Mouse (Mus musculus): ENCODE data around the gene Ctsk. TPM values are rescaled to one million over a fixed set of nuclear protein-coding genes. Genes with fewer than 3 reads are reported as not detected.

Gene Ctsk
- total and polyA plus RNA-seq, 3 experiments, result 0.08 to 0.10 TPM; not detected in 1

DNA sequence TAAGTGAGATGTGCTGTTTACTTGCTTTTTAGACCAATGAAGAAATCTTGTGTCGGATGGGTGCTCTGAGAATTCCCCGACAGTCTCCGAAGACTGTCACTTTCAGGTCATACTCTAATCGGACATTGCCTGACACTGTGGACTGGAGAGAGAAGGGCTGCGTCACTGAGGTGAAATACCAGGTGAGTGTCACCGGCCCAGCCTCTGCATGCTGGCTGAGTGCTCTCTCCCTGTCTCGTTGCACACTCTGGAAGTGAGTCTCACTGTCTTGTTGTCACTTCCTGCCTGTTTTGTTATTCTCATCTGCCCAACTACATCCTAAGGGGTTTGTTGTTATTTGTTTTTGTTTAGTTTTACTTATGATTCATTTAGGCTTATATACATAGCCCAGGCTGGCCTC, 43.9 kb downstream of the Ctsk start:
- DNase-seq (ENCODE audit: low read depth, low spot score), result no peak
- no peaks in the 10 kb centered on the region for H3K4me1 ChIP-seq (ENCODE audit: control insufficient read depth in 1 of 2, insufficient read depth in 2 of 2, low read length in 2 of 2)
- H3K4me3 ChIP-seq (ENCODE audit: control insufficient read depth in 1 of 2, insufficient read depth in 1 of 2, low read depth in 2 of 2, low read length in 2 of 2), result no peak overlapping the region
- no peak overlapping the region for H3K9ac ChIP-seq (ENCODE audit: control insufficient read depth, low read depth, low read length, poor library complexity, severe bottlenecking)
- H3K27ac ChIP-seq (ENCODE audit: control insufficient read depth, low read depth, low read length), result no peak overlapping the region
- no peaks in the 10 kb centered on the region for H3K36me3 ChIP-seq (ENCODE audit: control insufficient read depth in 1 of 2, insufficient read depth in 2 of 2, low read length in 2 of 2)
- no peaks in the 10 kb centered on the region for H3K79me2 ChIP-seq (ENCODE audit: control insufficient read depth, insufficient read depth, low read length, poor library complexity)
- no peaks in the 10 kb centered on the region for H3K9me3 ChIP-seq (replicated peaks; ENCODE audit: insufficient read depth, low read length)
- TF ChIP-seq USF2 (IDR thresholded peaks at IDR 0.05; ENCODE audit: borderline replicate concordance in 1 of 2, insufficient read depth in 1 of 2, low read depth in 1 of 2, low read length in 2 of 2), result no peak
- no peak for TF ChIP-seq POLR2AphosphoS5 (IDR thresholded peaks at IDR 0.05; ENCODE audit: borderline replicate concordance, low read depth, low read length)
- no peak for TF ChIP-seq MYB (IDR thresholded peaks at IDR 0.05; ENCODE audit: low read depth, low read length)
- TF ChIP-seq E2F4 (IDR thresholded peaks at IDR 0.05; ENCODE audit: borderline replicate concordance, low read depth, low read length), result no peak
- TF ChIP-seq ZNF384 (IDR thresholded peaks at IDR 0.05; ENCODE audit: low read depth, low read length), result no peak
- TF ChIP-seq ZKSCAN1 (IDR thresholded peaks at IDR 0.05; ENCODE audit: low read depth, low read length), result no peak
- TF ChIP-seq EP300 (IDR thresholded peaks at IDR 0.05; ENCODE audit: low read depth in 1 of 2, low read length in 2 of 2), result no peak
- no peak for TF ChIP-seq USF1 (IDR thresholded peaks at IDR 0.05; ENCODE audit: low read depth, low read length)
- TF ChIP-seq ETS1 (IDR thresholded peaks at IDR 0.05; ENCODE audit: low read depth, low read length), result no peak
- no peak for TF ChIP-seq POLR2A (IDR thresholded peaks at IDR 0.05; ENCODE audit: control insufficient read depth in 1 of 2, insufficient read depth in 1 of 2, low read depth in 1 of 2, low read length in 2 of 2, poor library complexity in 1 of 2)
- no peak for TF ChIP-seq ELF1 (IDR thresholded peaks at IDR 0.05; ENCODE audit: low read depth, low read length)
- no peak for TF ChIP-seq ZMIZ1 (IDR thresholded peaks at IDR 0.05; ENCODE audit: low read depth, low read length)
- TF ChIP-seq MAFK (IDR thresholded peaks at IDR 0.05; ENCODE audit: borderline replicate concordance, low read depth, low read length), result no peak
- no peak for TF ChIP-seq JUND (IDR thresholded peaks at IDR 0.05; ENCODE audit: low read depth, low read length)
- no peak for TF ChIP-seq NRF1 (IDR thresholded peaks at IDR 0.05; ENCODE audit: insufficient read depth, low read depth, low read length, poor library complexity, severe bottlenecking)
- TF ChIP-seq MEF2A (IDR thresholded peaks at IDR 0.05; ENCODE audit: extremely low read depth, insufficient replicate concordance, low read depth, low read length, poor library complexity, severe bottlenecking), result no peak
- H3K27me3 ChIP-seq (ENCODE audit: control insufficient read depth in 1 of 2, insufficient read depth in 2 of 2, low read length in 2 of 2), result peaks cover 22 to 24% of the 10 kb centered on the region in 2 experiments

GRCm38 (mm10) chr3:95550176-95550575, 51.1 kb downstream of the Ctsk start:
- H3K9ac ChIP-seq (ENCODE audit: control insufficient read depth, low read depth, low read length, poor library complexity, severe bottlenecking), result no peak overlapping the region
- H3K27ac ChIP-seq (ENCODE audit: control insufficient read depth, low read depth, low read length), result no peak overlapping the region
- H3K27me3 ChIP-seq (ENCODE audit: control insufficient read depth in 1 of 2, insufficient read depth in 2 of 2, low read length in 2 of 2), result peaks cover 26 to 40% of the 10 kb centered on the region in 2 experiments
- no peaks in the 10 kb centered on the region for H3K79me2 ChIP-seq (ENCODE audit: control insufficient read depth, insufficient read depth, low read length, poor library complexity)
- no peaks in the 10 kb centered on the region for H3K9me3 ChIP-seq (replicated peaks; ENCODE audit: insufficient read depth, low read length)
- no peaks in the 10 kb centered on the region for H3K36me3 ChIP-seq (ENCODE audit: control insufficient read depth in 1 of 2, insufficient read depth in 2 of 2, low read length in 2 of 2)
- TF ChIP-seq KAT2A (conservative IDR thresholded peaks at IDR 0.05; ENCODE audit: low read depth, low read length) (no peak), GABPA (IDR thresholded peaks at IDR 0.05; ENCODE audit: low read depth, low read length) (no peak), USF1 (IDR thresholded peaks at IDR 0.05; ENCODE audit: low read depth, low read length) (no peak), TCF12 (IDR thresholded peaks at IDR 0.05; ENCODE audit: low read depth, low read length) (no peak), ZKSCAN1 (IDR thresholded peaks at IDR 0.05; ENCODE audit: low read depth, low read length) (no peak), JUND (IDR thresholded peaks at IDR 0.05; ENCODE audit: low read depth, low read length) (no peak), MXI1 (IDR thresholded peaks at IDR 0.05; ENCODE audit: low read depth, low read length) (no peak), UBTF (IDR thresholded peaks at IDR 0.05; ENCODE audit: borderline replicate concordance, insufficient read depth, low read depth, low read length) (no peak), MYB (IDR thresholded peaks at IDR 0.05; ENCODE audit: low read depth, low read length) (no peak), E2F4 (IDR thresholded peaks at IDR 0.05; ENCODE audit: borderline replicate concordance, low read depth, low read length) (no peak), NELFE (IDR thresholded peaks at IDR 0.05; ENCODE audit: low read depth, low read length) (no peak), POLR2A (IDR thresholded peaks at IDR 0.05; ENCODE audit: control insufficient read depth in 1 of 2, insufficient read depth in 1 of 2, low read depth in 1 of 2, low read length in 2 of 2, poor library complexity in 1 of 2) (no peak), GATA1 (IDR thresholded peaks at IDR 0.05; ENCODE audit: low read depth, low read length) (no peak), ZNF384 (IDR thresholded peaks at IDR 0.05; ENCODE audit: low read depth, low read length) (no peak), TAL1 (IDR thresholded peaks at IDR 0.05; ENCODE audit: low read length) (no peak)
- no peak overlapping the region for H3K4me3 ChIP-seq (ENCODE audit: control insufficient read depth in 1 of 2, insufficient read depth in 1 of 2, low read depth in 2 of 2, low read length in 2 of 2)
- no peak for DNase-seq (ENCODE audit: low read depth, low spot score)
- no peaks in the 10 kb centered on the region for H3K4me1 ChIP-seq (ENCODE audit: control insufficient read depth in 1 of 2, insufficient read depth in 2 of 2, low read length in 2 of 2)

Data from MEL (cell line).